Mouse (Mus musculus): Measurements from ENCODE around the gene Mob2.

- TF ChIP-seq POLR2A (IDR thresholded peaks at IDR 0.05; ENCODE audit: borderline replicate concordance, control insufficient read depth, low read depth, low read length) (no peak), CTCF (IDR thresholded peaks at IDR 0.05; ENCODE audit: control insufficient read depth, insufficient read depth, low read length) (no peak)
Measured at GRCm38 (mm10) chr7:142057121-142057520, 3.7 kb downstream of the Mob2 start.

Data from bone marrow, adult 2 months (tissue).